Mouse (Mus musculus) ES-CJ7 (cell line): ENCODE measurements around the gene Psme1.

Experiments
- DNase-seq: peaks from one replicate; pipeline ENCODE4 v3.0.0; 2011; ENCODE audit warnings: low read depth, low spot score

Psme1 gene

GRCm38 (mm10) chr14:55598521-55599390 lies 20.8 kb downstream of the Psme1 start:
- no peak for DNase-seq

- no peak for DNase-seq
Observed at GRCm38 (mm10) chr14:55603271-55603632, 25.3 kb downstream of the Psme1 start, which contains the start of gene Irf9. TSS of gene Irf9 (plus strand) at chr14:55603571.

- DNase-seq = peak; percentile 99
Observed at GRCm38 (mm10) chr14:55603633-55604576, 26.0 kb downstream of the Psme1 start.

DNA sequence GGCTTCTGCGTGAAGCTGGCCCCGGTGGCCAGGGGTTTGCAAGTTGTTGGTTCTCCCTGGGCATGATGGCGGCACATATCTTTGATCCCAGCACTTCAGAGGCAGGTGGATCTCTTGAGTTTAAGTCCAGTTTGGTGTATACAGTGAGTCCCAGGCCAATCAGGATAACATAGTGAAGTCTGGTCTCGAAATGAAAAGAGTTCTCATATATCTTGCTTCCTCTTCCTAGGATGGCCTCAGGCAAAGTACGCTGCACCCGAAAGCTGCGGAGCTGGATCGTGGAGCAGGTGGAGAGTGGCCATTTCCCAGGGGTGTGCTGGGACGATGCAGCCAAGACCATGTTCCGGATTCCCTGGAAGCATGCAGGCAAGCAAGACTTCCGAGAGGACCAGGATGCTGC lies 26.9 kb downstream of the Psme1 start:
- DNase-seq = peak; percentile 29

GRCm38 (mm10) chr14:55605743-55606459 lies 28.0 kb downstream of the Psme1 start:
- DNase-seq = no peak

GRCm38 (mm10) chr14:55608339-55608738 lies 30.4 kb downstream of the Psme1 start:
- no peak for DNase-seq

DNA sequence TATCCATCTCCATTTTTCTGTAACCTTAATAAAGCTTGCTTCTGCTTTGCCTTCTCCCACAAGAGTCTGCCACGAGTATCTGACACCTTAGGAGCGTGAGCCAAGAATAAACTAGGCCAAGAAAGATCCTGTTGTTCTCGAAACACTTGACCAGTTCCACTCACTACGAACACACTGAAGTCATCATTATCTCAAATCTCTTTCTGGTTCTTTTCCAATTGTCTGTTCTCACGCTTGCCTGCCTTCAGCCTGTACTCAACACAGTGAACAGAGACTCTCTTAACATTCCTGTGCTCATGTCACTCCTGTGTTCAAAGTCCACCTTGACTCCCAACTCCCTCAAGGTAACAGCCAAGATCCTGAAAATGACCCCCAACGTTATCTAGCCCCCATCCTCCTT lies 35.4 kb downstream of the Psme1 start:
- DNase-seq = no peak

DNA sequence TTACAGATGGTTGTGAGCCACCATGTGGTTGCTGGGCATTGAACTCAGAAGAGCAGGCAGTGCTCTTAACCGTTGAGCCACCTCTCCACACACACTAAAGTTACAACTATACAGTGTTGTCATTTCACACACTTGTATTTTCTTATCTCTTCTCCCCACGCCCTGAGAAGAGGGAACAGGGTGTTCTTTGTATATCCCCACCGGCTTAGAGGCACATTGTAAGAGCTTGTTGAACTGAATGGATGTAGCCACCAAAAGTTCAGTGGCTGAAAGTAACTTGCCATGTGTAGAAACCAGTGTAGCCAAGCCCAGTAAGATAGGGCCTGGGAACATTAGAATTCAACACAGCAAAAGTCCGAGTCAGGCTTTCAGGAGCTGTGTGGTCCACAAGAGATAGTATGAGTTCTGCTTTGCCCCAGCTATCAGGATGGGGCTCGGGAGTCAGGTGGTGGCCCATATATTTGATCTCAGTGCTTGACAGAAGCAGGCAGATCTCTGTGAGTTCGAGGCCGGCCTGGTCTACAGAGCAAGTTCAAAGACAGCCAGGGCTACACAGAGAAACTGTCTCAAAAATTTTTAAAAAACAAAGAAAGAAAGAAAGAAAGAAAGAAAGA lies 36.7 kb downstream of the Psme1 start:
- DNase-seq = no peak

GRCm38 (mm10) chr14:55615876-55616275 lies 38.0 kb downstream of the Psme1 start:
- DNase-seq = no peak

DNA sequence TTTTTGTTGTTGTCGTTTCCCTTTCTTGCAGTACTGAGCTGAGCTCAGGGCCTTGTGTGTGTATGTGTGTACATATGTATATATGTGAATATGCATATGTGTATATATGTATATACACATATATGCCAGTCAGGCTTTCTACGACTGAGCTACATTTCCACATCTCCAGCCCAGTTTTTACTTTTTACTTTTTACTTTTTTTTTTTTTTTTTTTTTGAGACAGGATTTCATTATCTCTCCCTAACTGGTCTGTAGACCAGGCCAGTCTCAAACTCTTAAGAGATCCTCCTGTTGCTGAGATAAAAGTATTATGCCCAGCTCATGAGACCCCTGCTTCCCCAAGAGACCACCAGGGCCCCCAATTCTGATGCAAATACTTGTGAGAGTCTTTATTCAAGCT lies 38.9 kb downstream of the Psme1 start:
- DNase-seq = no peak

GRCm38 (mm10) chr14:55617822-55618221 lies 39.9 kb downstream of the Psme1 start, which contains the start of gene Rec8:
TSS of gene Rec8 (plus strand) at chr14:55618037.
- peak; percentile 97 for DNase-seq

GRCm38 (mm10) chr14:55618486-55619195 lies 40.7 kb downstream of the Psme1 start:
- DNase-seq = no peak

- no peak for DNase-seq
Observed at GRCm38 (mm10) chr14:55628077-55628827, 50.3 kb downstream of the Psme1 start.

DNA sequence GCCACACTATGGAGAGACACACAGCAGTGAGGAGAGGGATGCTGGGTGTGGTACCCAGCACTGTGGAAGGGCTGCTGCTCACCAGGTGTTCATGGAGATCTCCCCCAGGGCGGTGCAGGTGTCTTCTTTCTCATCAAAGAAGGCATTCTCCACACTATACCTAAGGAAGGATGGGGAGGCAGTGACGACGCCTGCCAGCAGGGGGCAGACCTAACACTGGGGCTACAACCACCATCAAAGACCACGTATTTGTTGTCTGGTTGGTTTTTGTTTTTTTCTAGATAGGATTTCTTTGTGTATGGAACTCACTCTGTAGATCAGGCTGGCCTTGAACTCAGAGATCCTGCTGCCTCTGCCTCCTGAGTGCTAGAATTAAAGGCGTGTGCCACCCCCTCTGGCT lies 51.4 kb downstream of the Psme1 start:
- peak; percentile 68 for DNase-seq
